Mouse (Mus musculus): ENCODE measurements around the gene Nap1l1. TPM values are rescaled to one million over a fixed set of nuclear protein-coding genes. Genes with fewer than 3 reads are reported as not detected.

The Nap1l1 gene
- total RNA-seq (2014; rRNA removed; ENCODE audit: low replicate concordance) = 15.5 and 22.8 TPM in 2 replicates
- polyA plus RNA-seq (2015; fragmentation: Nextera tagmentation; extraction: Ambion mirVana) = 64.2 and 64.5 TPM in 2 replicates

GRCm38 (mm10) chr10:111472686-111473510 lies at the start of gene Nap1l1:
Gene Nap1l1 (plus strand): TSS chr10:111473223.
- 2% methylated on average over 52 of the region's 80 CpGs for WGBS
- DNase-seq (ENCODE audit: low spot score) = peak; percentile 97
- no peak for TF ChIP-seq EP300 (IDR thresholded peaks at IDR 0.05; ENCODE audit: low read depth)
- no peak for TF ChIP-seq CTCF (IDR thresholded peaks at IDR 0.05; ENCODE audit: low read depth)

DNA sequence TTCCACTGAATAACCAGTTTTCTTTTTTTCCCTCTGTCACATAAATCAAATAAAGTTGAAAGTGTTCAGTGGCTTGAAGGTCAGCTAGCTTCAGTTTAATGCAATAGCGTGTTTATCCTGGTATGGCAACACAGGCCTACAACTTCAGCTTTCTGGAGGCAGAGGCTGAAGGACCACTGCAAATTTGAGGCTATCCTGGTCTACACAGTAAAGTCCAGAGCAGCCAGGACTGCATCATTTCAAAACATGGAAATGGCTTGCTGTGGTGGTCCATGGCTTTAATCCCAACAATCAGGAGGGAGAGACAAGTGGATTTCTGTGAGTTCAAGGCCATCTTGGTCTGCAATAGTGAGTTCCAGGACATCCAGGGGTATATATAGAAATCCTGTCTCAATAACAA lies 46.5 kb upstream of the Nap1l1 start:
- TF ChIP-seq EP300 (IDR thresholded peaks at IDR 0.05; ENCODE audit: low read depth) (no peak), CTCF (IDR thresholded peaks at IDR 0.05; ENCODE audit: low read depth) (no peak)
- Histone ChIP-seq H3K36me3 (replicated peaks; ENCODE audit: control insufficient read depth, insufficient read depth, low read length) (no peaks in the 10 kb centered on the region), H3K27me3 (ENCODE audit: control insufficient read depth, insufficient read depth, low read length) (no peaks in the 10 kb centered on the region), H3K9me3 (replicated peaks; ENCODE audit: control insufficient read depth, low read length) (no peaks in the 10 kb centered on the region), H3K4me3 (ENCODE audit: low read depth, low read length) (no peak overlapping the region), H3K27ac (ENCODE audit: low read depth) (no peak overlapping the region), H3K4me2 (ENCODE audit: low read depth, low read length) (no peak overlapping the region), H3K9ac (replicated peaks; ENCODE audit: low read depth, low read length) (no peak overlapping the region), H3K4me1 (ENCODE audit: control insufficient read depth, insufficient read depth) (peaks cover 4% of the 10 kb centered on the region)
- 88% methylated on average over 1 of the region's 1 CpGs for WGBS
- ATAC-seq (ENCODE audit: insufficient read depth, low read depth) = no peak
- no peak for DNase-seq (ENCODE audit: low spot score)

More at GRCm38 (mm10) chr10:111472686-111473510, at the start of gene Nap1l1:
- Histone ChIP-seq H3K9ac (replicated peaks; ENCODE audit: low read depth, low read length) (peak within 1 kb of the TSS; percentile 75), H3K4me3 (ENCODE audit: low read depth, low read length) (peak within 1 kb of the TSS; percentile 79), H3K4me2 (ENCODE audit: low read depth, low read length) (peak within 1 kb of the TSS; percentile 91), H3K4me1 (ENCODE audit: control insufficient read depth, insufficient read depth) (peaks cover 9% of the 10 kb centered on the region), H3K27me3 (ENCODE audit: control insufficient read depth, insufficient read depth, low read length) (no peaks in the 10 kb centered on the region), H3K27ac (ENCODE audit: low read depth) (peak within 1 kb of the TSS; percentile 73), H3K36me3 (replicated peaks; ENCODE audit: control insufficient read depth, insufficient read depth, low read length) (no peaks in the 10 kb centered on the region), H3K9me3 (replicated peaks; ENCODE audit: control insufficient read depth, low read length) (no peaks in the 10 kb centered on the region)
- peak; percentile 99 for ATAC-seq (ENCODE audit: insufficient read depth, low read depth)

DNA sequence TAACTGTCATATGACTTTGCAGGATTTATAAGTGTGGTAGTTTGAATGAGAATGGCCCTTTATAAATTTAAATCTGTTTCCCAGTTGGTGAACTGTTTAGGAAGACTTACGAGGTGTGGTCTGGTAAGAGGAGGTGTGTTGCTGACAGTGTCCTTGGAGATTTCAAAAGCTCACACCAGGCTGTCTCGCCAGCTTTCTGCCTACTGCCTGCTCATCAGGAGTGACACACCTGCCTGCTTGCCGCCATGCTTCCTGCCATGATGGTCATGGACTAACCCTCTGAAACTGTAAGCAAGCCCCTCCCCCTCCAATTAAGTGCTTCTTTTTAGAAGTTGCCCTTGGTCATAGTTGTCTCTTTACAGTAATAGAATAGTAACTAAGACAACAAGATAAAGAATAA lies 39.5 kb upstream of the Nap1l1 start:
- no peak overlapping the region for H3K4me2 ChIP-seq (ENCODE audit: low read depth, low read length)
- H3K4me1 ChIP-seq (ENCODE audit: control insufficient read depth, insufficient read depth) = no peaks in the 10 kb centered on the region
- no peak overlapping the region for H3K9ac ChIP-seq (replicated peaks; ENCODE audit: low read depth, low read length)
- no peaks in the 10 kb centered on the region for H3K9me3 ChIP-seq (replicated peaks; ENCODE audit: control insufficient read depth, low read length)
- ATAC-seq (ENCODE audit: insufficient read depth, low read depth) (no peak), DNase-seq (ENCODE audit: low spot score) (no peak)
- no peaks in the 10 kb centered on the region for H3K27me3 ChIP-seq (ENCODE audit: control insufficient read depth, insufficient read depth, low read length)
- H3K36me3 ChIP-seq (replicated peaks; ENCODE audit: control insufficient read depth, insufficient read depth, low read length) = no peaks in the 10 kb centered on the region
- H3K27ac ChIP-seq (ENCODE audit: low read depth) = no peak overlapping the region
- TF ChIP-seq EP300 (IDR thresholded peaks at IDR 0.05; ENCODE audit: low read depth) = no peak
- no peak for TF ChIP-seq CTCF (IDR thresholded peaks at IDR 0.05; ENCODE audit: low read depth)
- H3K4me3 ChIP-seq (ENCODE audit: low read depth, low read length) = no peak overlapping the region
- WGBS = 75% methylated on average over 3 of the region's 3 CpGs

DNA sequence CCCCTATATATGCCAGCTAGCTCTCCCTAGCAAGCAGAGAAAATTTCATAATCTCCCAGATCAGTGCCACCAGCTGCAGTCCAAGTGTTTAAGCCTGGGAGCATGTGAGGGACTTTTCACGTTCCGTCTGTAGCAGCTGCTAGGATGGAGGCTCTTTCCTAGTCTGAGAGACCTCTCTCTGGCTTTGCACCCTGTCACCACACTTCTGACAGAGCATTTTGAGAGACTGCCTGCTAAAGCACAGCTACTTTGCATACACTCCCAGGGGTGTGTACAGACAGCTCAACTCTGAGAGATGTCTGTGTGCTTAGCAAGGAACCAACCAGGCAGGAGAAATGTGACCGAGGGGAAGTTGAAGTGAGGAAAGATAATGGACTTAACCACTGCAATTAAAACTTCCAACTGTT lies 32.0 kb upstream of the Nap1l1 start:
- Histone ChIP-seq H3K9me3 (replicated peaks; ENCODE audit: control insufficient read depth, low read length) (no peaks in the 10 kb centered on the region), H3K9ac (replicated peaks; ENCODE audit: low read depth, low read length) (no peak overlapping the region), H3K4me3 (ENCODE audit: low read depth, low read length) (no peak overlapping the region), H3K27ac (ENCODE audit: low read depth) (no peak overlapping the region), H3K27me3 (ENCODE audit: control insufficient read depth, insufficient read depth, low read length) (no peaks in the 10 kb centered on the region), H3K4me1 (ENCODE audit: control insufficient read depth, insufficient read depth) (0 out of 2 replicates have a peak, but pooled peaks cover 3% of the 10 kb centered on the region), H3K4me2 (ENCODE audit: low read depth, low read length) (no peak overlapping the region), H3K36me3 (replicated peaks; ENCODE audit: control insufficient read depth, insufficient read depth, low read length) (no peaks in the 10 kb centered on the region)
- DNase-seq (ENCODE audit: low spot score) (no peak), ATAC-seq (ENCODE audit: insufficient read depth, low read depth) (no peak)
- TF ChIP-seq EP300 (IDR thresholded peaks at IDR 0.05; ENCODE audit: low read depth) (no peak), CTCF (IDR thresholded peaks at IDR 0.05; ENCODE audit: low read depth) (no peak)
- WGBS = 36% methylated on average over 3 of the region's 3 CpGs

DNA sequence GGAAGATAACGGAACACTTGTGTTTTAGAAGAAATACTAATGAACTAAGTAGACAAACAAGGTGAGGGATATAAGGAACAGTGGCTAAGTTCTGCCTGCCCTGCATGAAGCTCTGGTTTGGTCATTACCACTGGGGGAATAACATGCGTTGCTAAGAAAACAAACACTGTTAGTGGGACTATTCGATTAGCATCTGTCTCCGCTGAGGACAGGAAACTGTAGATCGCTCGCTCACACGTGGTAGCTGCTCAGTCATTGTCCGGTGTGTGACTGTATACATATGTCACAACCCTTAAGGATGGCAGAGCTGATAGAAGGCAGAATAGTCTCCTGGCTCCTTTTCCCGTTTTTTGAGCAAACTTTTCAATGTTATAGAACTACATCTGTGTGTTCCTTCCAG lies 28.8 kb upstream of the Nap1l1 start:
- Histone ChIP-seq H3K9me3 (replicated peaks; ENCODE audit: control insufficient read depth, low read length) (no peaks in the 10 kb centered on the region), H3K27ac (ENCODE audit: low read depth) (no peak overlapping the region), H3K9ac (replicated peaks; ENCODE audit: low read depth, low read length) (no peak overlapping the region), H3K4me1 (ENCODE audit: control insufficient read depth, insufficient read depth) (0 out of 2 replicates have a peak, but pooled peaks cover 8% of the 10 kb centered on the region), H3K4me2 (ENCODE audit: low read depth, low read length) (no peak overlapping the region), H3K4me3 (ENCODE audit: low read depth, low read length) (no peak overlapping the region), H3K36me3 (replicated peaks; ENCODE audit: control insufficient read depth, insufficient read depth, low read length) (no peaks in the 10 kb centered on the region), H3K27me3 (ENCODE audit: control insufficient read depth, insufficient read depth, low read length) (no peaks in the 10 kb centered on the region)
- WGBS = 58% methylated on average over 9 of the region's 9 CpGs
- TF ChIP-seq CTCF (IDR thresholded peaks at IDR 0.05; ENCODE audit: low read depth) (no peak), EP300 (IDR thresholded peaks at IDR 0.05; ENCODE audit: low read depth) (no peak)
- no peak for ATAC-seq (ENCODE audit: insufficient read depth, low read depth)
- DNase-seq (ENCODE audit: low spot score) = no peak
